Mouse (Mus musculus): ENCODE results near the gene Snapc4. TPM values are rescaled to one million over a fixed set of nuclear protein-coding genes. Genes with fewer than 3 reads are reported as not detected.
A peak's percentile ranks its signal among the peaks of the same experiment; 100 is the strongest.

Gene Snapc4
- polyA plus RNA-seq, 2 experiments from 2014 or later, result 20.1 to 24.4 TPM

GRCm38 (mm10) chr2:26312812-26313211, 67.6 kb downstream of the Snapc4 start:
- ATAC-seq, result peak; percentile 13

Other genes starting within 250 kb of the Snapc4 start
- gene Lhx3, start 172.4 kb downstream of the Snapc4 start, polyA plus RNA-seq (2017; shearing (Covaris generic)), result not detected
- 1 to 10 TPM; 2.0 to 2.6 TPM for gene Qsox2, start 143.1 kb downstream of the Snapc4 start, polyA plus RNA-seq (2017; shearing (Covaris generic))
- gene Ccdc187, start 86.1 kb downstream of the Snapc4 start, polyA plus RNA-seq (2017; shearing (Covaris generic)), result not detected
- 1 to 10 TPM; 1.8 to 2.7 TPM for gene Gpsm1, start 65.1 kb downstream of the Snapc4 start, polyA plus RNA-seq (2017; shearing (Covaris generic))
- 1 to 10 TPM; 6.5 to 7.4 TPM for gene Dnlz, start 28.5 kb downstream of the Snapc4 start, polyA plus RNA-seq (2017; shearing (Covaris generic))
- gene Card9, start 19.7 kb downstream of the Snapc4 start, polyA plus RNA-seq (2017; shearing (Covaris generic)), result 1 to 10 TPM; 1.5 to 2.3 TPM
- gene Entr1, start 8.7 kb upstream of the Snapc4 start, polyA plus RNA-seq (2017; shearing (Covaris generic)), result 10 to 100 TPM; 44.8 to 54.9 TPM
- 10 to 100 TPM; 77.1 to 77.7 TPM for gene Pmpca, start 8.7 kb upstream of the Snapc4 start, polyA plus RNA-seq (2017; shearing (Covaris generic))
- 10 to 100 TPM in 1 of 2 experiments, 1 to 10 TPM in 1; 9.5 to 13.5 TPM for gene Inpp5e, start 28.6 kb upstream of the Snapc4 start, polyA plus RNA-seq (2017; shearing (Covaris generic))
- 10 to 100 TPM; 22.4 to 23.9 TPM for gene Sec16a, start 64.6 kb upstream of the Snapc4 start, polyA plus RNA-seq (2017; shearing (Covaris generic))
- gene Notch1, start 136.0 kb upstream of the Snapc4 start, polyA plus RNA-seq (2017; shearing (Covaris generic)), result 10 to 100 TPM; 22.2 to 28.7 TPM
- gene Egfl7, start 199.4 kb upstream of the Snapc4 start, polyA plus RNA-seq (2017; shearing (Covaris generic)), result 1 to 10 TPM in 1 of 2 experiments, under 1 TPM in 1; 0.95 to 1.3 TPM
- gene Gm20532, start 206.0 kb upstream of the Snapc4 start, polyA plus RNA-seq (2017; shearing (Covaris generic)), result not detected
- 10 to 100 TPM in 1 of 2 experiments, 1 to 10 TPM in 1; 8.2 to 11.0 TPM for gene Agpat2, start 223.8 kb upstream of the Snapc4 start, polyA plus RNA-seq (2017; shearing (Covaris generic))
- gene Fam69b, start 247.8 kb upstream of the Snapc4 start, polyA plus RNA-seq (2017; shearing (Covaris generic)), result 1 to 10 TPM in 1 of 2 experiments, under 1 TPM in 1; 0.90 to 2.1 TPM

Measured in activated CD4-positive, CD25-positive, alpha-beta regulatory T cell, adult 4 months (primary cell).